Comparison of ENCODE assay signal across 21 mouse cellular contexts in the genomic region with DNA sequence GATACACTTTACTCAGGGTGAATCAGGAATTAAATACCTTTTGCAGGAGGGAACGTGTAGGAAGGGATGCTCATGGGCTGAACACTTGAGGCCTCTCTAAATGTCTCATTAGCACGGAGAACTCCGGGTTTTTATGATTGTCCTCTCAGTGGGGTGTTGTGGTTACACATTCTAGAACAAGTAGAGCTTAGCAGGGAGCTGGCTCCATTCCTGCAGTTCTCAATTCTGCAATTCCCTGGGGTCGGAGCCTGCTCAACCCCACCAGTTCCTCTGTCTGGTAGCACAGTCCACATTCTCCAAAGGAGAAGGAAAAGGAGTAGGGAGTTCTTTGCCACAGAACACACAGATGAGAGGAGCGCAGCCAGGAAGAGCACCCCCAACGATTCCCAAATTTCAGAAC.
"Had no signal": no experiment of that assay in that cellular context is flagged by ENCODE, and none has a peak within 500 bp of the region (broad histone marks: within the 10 kb centered on the region; RNA-seq: fewer than 3 reads in every experiment).

No protein-coding gene starts in this region.

- H3K9ac ChIP-seq: limb, embryonic 13.5 days; liver, embryonic 12.5 days; liver, embryonic 15.5 days; lung, embryonic 15.5 days; neural tube, embryonic 12.5 days; neural tube, embryonic 15.5 days had no signal

- H3K4me1 ChIP-seq: limb, embryonic 10.5 days; limb, embryonic 13.5 days; liver, embryonic 12.5 days; liver, embryonic 15.5 days; lung, embryonic 15.5 days; megakaryocyte, embryonic 14.5 days; neural tube, embryonic 15.5 days had no signal

- H3K36me3 ChIP-seq: limb, embryonic 10.5 days; limb, embryonic 13.5 days; liver, embryonic 12.5 days; liver, embryonic 15.5 days; lung, embryonic 15.5 days; neural tube, embryonic 12.5 days; neural tube, embryonic 15.5 days had no signal

- H3K4me3 ChIP-seq: layer of hippocampus, adult 2 months; limb, embryonic 10.5 days; limb, embryonic 13.5 days; liver, embryonic 12.5 days; liver, embryonic 15.5 days; lung, embryonic 15.5 days; megakaryocyte, embryonic 14.5 days; neural tube, embryonic 12.5 days; neural tube, embryonic 15.5 days had no signal

- DNase-seq: kidney, adult 2 months; kidney, postnatal 10 days; kidney, postnatal 4 days; liver; lung, adult 18-20 months; lung, postnatal 10 days; lung, postnatal 36 days; right cerebral cortex, postnatal 25 days; thymus, adult 18-20 months; thymus, postnatal 36 days had no signal

- H3K27ac ChIP-seq: layer of hippocampus, adult 2 months; limb, embryonic 10.5 days; limb, embryonic 13.5 days; liver, embryonic 12.5 days; liver, embryonic 15.5 days; lung, embryonic 15.5 days; neural tube, embryonic 12.5 days; neural tube, embryonic 15.5 days had no signal

- H3K27me3 ChIP-seq: limb, embryonic 13.5 days; liver, embryonic 12.5 days; liver, embryonic 15.5 days; lung, embryonic 15.5 days; megakaryocyte, embryonic 14.5 days; neural tube, embryonic 12.5 days; neural tube, embryonic 15.5 days had no signal

- H3K9me3 ChIP-seq: limb, embryonic 10.5 days; limb, embryonic 13.5 days; liver, embryonic 12.5 days; liver, embryonic 15.5 days; lung, embryonic 15.5 days; megakaryocyte, embryonic 14.5 days; neural tube, embryonic 12.5 days; neural tube, embryonic 15.5 days had no signal

- ATAC-seq: liver, embryonic 12.5 days; midbrain, embryonic 16.5 days had no signal

- H3K4me2 ChIP-seq: limb, embryonic 13.5 days; liver, embryonic 12.5 days; liver, embryonic 15.5 days; lung, embryonic 15.5 days; midbrain, embryonic 11.5 days; neural tube, embryonic 12.5 days; neural tube, embryonic 15.5 days had no signal
